Mouse (Mus musculus): ENCODE results near the gene Il10rb.

The Il10rb gene

DNA sequence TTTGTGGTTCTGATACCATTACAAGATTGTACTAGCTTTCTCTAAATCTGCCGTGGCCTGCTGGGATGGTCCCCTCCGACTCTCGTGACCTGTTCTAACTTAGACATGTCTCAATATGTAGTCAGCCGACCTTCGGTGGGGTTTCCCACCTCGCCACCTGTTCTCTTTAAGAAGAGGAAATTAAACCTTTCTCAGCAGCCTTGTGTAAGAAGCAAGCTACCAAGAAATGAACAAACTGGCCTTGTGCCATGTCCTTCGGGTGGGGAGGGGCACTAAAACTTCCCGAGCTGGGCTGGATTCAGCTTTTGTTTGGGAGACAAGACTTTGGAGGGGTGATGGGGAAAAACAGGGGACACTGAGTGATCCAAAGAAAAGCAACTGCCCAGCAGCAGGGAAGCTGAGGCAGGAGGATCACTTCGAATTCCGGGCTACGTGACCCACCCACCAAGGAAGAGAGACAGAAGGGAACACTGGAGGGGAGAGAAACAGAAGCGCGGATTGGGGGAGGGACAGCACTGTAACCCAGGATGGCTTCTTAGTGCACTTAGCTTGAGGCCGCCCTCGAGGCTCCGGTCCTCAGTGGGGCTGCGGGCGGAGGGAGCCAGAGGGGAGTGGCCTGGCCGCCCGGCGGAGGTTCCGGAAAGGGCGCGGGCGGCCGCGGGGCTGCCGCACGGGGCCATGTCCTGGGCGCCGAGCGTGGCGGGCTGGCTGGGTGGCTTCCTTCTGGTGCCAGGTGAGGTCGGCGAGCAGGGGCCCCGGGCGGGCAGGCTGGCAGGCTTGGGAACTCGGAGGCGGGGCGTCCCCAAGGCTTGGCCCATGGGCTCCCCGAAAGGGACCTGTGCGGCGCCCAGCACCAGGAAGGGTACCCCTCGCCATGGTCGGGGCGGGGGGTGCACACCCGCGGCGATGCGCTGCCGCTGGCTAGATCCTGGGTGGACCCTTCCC is at the start of gene Il10rb:
TSS of gene Il10rb (plus strand) at position 525 of the 945 bp plus-strand sequence.
- DNase-seq (ENCODE audit: low read depth in 2 of 2, low spot score in 2 of 2), result peak; percentile 60 to 61

DNA sequence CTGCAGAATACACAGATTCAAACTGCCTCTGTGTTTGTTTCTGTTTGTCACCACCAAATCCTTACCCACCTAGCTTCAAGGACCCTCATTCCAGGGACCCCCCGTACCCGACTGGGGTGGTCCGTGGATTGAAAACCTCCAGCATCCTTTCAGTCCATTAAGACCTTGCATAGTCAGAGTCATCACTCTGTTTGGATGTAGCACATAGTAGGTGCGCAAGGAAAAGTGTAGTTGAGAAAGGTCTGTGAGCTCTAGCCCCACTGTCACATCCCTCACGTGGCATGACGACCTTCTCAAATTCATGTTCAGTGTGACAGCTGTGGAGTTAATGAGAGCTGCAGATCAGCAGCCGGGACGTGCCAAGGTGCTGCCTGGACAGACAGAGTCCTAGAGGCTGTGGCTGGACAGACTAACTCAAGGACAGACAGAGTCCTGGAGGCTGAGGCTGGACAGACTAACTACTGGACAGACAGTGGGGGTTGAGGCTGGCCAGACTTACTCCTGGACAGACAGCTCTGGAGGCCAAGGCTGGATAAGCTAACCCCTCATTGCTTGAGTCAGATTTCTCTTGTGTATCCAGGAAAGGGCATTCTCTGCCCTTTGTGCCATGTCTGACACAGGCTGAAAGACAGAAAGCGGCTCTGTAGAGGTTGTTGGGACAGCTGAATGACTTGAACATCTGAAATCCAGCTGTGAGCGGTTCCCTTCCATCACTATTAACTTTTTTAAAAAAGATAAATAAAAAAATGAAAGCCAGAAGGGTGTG is 49.0 kb upstream of the Il10rb start:
- no peak for DNase-seq (ENCODE audit: low read depth in 2 of 2, low spot score in 2 of 2)

DNA sequence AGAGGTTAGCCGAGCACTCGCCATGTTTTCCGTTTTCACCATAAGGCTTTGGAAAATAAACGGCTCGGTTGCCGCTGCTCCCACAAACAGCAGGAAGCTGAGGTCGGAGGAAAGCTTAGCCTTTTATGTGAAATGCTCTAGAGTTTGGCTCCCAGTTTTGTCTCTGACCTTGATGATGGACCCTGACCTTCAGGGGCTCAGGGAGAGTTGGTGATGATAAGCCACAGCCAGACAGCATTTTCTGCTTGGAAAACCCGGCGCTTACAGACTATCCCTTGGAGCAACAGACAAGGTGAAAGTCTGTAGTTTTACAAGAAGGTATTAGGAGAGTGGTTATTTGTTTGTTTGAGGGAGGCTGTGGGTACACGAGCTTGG is 48.5 kb upstream of the Il10rb start:
- no peak for DNase-seq (ENCODE audit: low read depth in 2 of 2, low spot score in 2 of 2)

DNA sequence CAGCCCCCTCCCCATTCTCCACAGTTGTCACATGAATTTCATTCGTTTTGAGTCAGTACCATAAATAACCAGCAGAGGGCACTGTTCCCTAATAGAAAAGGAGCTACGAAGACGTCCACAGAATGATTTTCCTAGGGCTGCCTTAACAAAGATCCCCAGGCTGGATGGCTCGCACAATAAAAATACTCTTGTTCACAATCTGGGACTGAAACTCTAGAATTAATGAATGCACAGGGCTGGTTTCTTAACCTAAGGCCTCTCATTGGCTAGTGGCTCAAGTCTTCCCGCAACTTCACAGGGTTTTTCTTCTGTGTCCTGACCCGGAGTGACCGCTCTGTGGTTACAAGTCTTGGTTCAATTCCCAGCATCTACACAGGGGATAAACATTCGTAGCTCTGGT is 47.4 kb upstream of the Il10rb start:
- peak; percentile 70 to 71 for DNase-seq (ENCODE audit: low read depth in 2 of 2, low spot score in 2 of 2)

DNA sequence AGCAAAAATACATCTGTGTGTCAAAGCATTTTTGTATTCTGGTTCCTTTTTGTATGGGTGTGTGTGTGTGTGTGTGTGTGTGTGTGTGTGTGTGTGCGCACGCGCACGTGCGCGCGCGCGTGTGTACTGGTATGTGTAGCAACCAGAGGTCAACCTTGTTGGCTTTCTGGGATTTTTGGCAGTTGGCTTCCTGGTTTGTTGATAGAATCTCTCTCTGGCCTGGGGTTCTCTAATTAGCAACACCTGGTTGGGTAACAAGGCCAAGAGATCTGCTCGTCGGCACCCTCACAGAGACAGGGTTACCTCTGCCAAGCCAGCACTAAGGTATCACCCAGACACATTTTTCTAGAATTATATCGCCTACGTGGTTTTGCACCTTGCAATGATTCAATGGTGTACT is 46.4 kb upstream of the Il10rb start:
- DNase-seq (ENCODE audit: low read depth in 2 of 2, low spot score in 2 of 2), result no peak

DNA sequence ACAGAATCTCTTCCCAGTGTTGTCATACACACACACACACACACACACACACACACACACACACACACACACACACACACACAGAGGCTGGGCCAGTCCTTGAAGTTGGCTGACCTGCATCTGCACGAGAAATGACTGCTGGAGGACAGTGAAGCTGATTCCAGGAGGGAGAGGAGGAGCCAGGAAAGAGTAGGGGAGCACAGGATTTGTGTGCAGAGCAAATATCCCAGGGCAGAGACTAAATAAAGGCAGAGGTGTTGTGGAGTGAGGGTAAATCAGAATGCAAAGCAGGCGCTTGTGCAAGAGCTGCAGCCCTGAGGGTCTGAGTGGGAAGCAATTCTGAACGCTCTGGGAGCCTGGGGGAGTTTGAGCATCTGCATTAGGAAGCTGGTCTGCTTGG is 45.8 kb upstream of the Il10rb start:
- DNase-seq (ENCODE audit: low read depth in 2 of 2, low spot score in 2 of 2), result no peak

DNA sequence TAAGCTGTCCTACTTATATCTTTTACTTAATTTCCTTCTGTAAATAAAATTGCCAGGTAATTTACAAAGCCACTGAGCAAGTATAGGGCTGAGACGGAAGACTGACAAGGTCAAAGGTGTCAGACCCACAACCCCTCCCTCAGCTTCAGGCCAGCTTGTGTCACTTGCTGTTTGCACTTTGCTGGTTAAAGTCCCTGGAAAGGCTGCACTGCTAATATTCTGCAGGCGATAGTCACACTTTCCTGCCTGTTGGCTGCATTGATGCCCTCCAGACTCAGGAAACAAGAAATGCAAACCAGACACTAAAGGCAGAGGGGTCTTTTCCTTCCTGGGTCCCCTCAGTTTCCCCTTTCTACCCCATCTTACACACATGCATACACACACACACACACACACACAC is 44.0 kb upstream of the Il10rb start:
- no peak for DNase-seq (ENCODE audit: low read depth in 2 of 2, low spot score in 2 of 2)

DNA sequence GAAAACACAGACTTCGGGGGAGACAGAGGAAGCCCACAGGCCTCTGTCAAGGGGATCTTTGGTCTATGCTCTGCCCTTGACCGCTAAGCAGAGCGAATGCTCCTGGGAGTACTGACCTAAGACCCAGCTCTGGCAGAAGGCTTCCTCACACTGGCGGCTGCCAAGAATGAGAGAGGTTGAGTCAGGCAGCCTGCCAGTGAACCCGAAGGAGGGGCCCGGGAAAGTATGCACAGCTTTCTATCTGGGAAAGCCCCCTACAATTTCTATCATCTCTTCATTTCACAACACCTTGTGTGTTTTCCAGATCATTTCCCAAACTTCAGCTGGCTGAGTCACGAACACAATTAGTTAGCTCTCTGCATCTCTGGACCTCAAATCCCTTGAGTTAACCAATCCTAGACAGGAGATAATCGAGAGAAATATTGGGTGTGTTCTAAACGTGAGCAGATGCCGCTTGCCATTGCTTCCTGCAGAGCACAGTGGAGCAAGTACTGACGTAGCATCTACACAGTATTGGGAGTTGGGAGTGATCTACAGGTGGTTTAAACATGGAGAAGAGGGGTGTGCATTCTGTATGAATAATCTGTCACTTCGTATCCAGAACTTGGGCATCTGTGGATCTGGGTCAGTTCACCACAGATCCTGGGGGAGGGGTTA is 43.2 kb upstream of the Il10rb start:
- DNase-seq (ENCODE audit: low read depth in 2 of 2, low spot score in 2 of 2), result no peak

DNA sequence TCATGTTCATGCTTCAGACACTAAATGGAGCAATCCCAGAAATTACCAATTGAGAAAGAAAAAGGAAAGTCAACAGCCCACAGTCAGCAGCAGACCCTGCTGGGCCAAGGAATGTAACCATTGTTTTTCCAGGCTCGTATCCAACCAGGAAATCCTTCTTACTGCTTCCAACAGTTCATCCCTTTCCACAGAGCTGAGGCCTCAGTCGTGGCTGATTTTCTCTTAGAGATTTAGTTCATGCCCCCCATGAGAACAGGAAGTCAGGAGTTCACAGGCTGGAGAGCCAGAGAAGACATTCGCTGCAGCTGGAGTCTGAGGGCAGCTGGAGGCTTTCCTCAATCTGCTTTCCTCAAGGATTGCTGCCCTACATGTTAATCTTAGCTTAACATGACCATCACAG is 42.5 kb upstream of the Il10rb start:
- no peak for DNase-seq (ENCODE audit: low read depth in 2 of 2, low spot score in 2 of 2)

DNA sequence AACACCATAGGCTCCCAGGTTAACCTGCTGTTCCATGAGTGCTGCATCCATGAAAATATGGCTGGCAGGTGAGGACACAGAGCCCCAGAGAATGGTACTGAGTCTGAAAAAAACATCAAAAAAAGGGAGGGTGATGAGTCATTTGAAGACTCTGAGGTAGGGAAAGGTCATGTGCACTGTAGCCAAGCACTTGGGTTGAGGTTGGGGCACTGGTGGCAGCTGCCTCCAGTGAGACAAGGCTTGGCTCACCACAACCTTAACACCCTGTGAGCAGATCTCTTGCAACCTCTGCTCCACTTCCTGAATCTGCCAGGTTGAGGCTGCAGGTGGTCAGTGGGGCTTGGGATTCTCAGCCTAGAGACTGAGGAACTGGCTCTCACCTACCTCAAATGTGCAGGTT is 39.4 kb upstream of the Il10rb start:
- DNase-seq (ENCODE audit: low read depth in 2 of 2, low spot score in 2 of 2), result peak in 1 of 2 experiments; percentile 31

DNA sequence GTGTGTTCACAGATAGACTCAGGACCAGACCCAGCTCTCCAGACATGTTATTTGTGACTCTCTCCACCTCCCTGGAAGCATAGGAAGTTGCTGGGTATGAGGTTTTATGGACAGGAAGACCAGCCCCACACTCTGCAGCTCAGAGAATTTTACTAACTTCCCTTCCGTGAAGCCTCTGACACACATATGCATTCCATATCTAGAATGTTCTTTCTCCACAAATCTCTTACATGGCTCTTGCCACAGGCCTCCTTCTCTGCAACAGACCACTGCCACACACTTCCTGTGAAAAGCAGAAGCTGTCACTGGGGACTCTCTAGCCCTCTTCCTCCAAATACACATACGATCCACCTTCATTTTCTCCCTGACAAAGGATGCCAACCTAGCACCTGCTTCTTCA is 38.9 kb upstream of the Il10rb start:
- no peak for DNase-seq (ENCODE audit: low read depth in 2 of 2, low spot score in 2 of 2)

DNA sequence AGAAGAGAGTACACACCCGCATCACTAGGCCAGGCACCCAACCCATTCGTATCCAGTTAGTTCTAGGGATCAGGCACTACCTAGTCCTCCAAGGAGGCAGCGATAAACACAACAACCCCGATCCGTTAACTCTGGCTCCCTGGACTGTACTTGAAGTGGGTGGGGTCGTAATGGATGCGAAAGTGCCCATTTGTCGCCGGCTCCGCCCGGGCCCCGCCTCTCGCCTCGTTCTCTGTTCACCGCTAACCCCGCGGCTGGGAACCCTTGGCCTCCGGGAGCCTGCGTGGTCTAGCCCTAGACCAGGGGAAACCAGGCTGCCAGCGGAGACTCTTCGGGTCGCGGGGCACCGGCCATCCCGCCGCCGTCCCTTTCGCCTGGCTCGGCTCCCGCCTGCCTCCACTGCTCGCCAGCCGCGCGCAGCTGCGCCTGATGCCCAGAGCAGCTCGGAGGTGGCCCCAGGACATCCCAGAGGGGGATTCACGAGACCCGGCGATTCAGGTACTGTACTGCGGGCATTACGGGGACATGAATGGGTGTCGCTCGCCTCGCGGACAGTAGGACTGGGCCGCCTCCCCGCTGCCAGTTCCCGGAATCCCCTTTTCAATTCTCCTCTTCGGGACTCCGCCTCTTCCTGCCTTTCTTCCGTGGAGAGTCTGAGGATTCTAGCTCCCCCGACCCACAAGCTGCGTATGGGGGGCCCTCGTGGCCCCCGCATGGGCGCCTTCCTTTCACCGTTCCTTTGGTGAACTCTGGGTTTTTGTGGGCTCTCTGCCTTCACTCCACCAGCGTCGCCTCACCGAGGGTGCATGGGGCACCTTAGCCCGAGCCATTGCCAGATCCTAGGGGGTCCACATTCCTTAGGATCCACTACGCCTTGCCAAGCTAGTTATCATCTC is 33.1 kb upstream of the Il10rb start, which contains the start of gene Ifnar2:
TSS of gene Ifnar2 (plus strand) at position 207 of the 896 bp plus-strand sequence.
- DNase-seq (ENCODE audit: low read depth in 2 of 2, low spot score in 2 of 2), result peak; percentile 38 to 49

DNA sequence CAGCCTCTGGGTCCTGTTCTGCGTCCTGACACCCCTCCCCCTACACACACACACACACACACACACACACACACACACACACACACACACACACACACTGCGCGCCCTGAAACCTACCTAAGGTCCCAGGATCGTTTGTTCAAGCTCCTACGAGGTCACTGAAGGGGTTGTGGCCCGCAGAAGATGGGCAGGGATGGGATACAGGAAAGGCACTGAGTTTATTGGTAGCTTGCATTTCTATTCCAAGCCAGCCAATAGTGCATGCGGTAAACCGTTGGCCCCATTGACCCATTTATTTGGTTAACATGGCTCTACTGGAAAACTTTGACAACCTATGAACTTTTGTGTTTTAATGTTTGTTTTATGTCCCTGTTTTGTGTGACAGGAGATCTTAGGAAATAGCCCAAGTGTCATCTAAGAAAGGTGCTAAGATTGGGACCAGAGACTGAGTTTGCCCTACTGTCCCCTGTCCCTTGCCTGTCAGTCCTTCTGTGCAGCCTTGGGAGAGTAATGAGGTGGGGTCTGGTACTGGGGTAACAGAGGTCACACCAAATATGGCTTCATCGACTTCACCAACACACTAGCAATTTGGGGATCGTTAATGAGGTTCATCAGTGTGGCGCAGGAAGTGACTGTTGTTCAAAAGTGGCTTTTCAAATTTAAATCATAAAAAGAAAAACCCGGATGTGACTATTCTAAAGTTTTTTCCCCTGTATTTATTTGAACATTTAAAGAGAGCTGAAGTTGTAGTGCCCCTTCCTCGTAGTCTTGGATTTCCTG is 32.3 kb upstream of the Il10rb start:
- DNase-seq (ENCODE audit: low read depth in 2 of 2, low spot score in 2 of 2), result peak in 1 of 2 experiments; percentile 24

DNA sequence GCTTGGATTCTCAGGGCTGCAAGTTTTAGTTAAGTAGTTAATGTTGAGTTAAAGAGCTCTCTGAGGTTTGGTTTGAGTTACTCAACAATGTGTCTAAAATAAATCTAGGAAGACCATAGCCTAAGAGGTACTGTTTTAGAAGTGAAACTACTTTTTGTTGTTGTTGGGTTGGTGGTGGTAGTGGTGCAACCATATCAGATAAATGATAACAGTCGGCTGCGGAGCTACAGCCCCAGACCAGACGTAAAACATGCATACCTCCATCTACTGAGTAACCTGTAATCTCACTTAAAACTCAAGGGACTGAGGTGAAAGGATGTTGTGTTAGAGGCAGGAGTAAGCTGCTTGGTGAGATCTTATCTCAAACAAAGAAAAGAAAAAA is 31.7 kb upstream of the Il10rb start:
- DNase-seq (ENCODE audit: low read depth in 2 of 2, low spot score in 2 of 2), result no peak

DNA sequence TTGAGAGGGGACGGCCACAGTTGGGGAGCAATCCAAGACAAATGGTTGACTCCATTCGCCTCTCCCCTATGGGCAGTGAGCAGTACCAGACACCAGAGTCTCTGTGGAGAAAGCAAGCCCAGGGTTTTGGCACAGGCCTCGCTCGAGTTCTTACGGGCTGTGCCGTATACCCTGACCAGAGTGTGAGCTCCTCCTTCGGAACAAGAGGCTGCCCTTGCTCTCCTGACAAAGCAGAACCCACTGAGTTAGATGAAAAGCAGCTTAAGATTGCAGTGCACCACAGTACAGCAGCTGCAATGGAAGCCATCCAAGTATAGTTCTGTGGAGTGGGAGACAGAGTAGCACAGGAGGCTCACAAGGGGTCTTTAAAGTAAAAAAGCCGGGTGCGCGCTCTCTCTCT is 29.3 kb upstream of the Il10rb start:
- no peak for DNase-seq (ENCODE audit: low read depth in 2 of 2, low spot score in 2 of 2)

DNA sequence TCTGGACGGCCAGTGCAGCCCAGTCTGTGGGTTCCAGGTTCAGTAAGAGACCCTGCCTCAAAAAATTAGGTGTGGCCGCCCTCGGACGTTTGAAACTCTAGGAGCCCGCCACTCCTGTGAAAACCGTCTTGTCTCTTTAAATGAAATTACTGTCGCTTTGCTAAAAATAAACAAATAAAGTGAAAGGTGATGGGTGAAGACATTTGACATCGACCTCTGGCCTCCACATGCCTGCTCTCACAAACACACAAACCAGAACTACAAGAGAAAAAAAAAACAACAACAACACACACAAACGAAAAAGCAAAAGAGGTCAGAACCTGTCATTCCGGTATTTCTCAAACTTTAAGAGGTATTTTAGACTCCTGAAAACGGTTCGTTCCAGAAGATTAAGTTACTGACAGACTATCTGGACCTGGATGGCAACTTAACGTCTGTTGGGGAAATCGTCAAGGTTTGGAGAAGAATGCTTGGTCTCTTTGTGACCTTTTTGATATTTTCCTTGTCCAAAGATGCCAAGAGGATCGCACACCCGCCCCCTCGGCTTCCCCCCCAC is 27.5 kb upstream of the Il10rb start:
- no peak for DNase-seq (ENCODE audit: low read depth in 2 of 2, low spot score in 2 of 2)

DNA sequence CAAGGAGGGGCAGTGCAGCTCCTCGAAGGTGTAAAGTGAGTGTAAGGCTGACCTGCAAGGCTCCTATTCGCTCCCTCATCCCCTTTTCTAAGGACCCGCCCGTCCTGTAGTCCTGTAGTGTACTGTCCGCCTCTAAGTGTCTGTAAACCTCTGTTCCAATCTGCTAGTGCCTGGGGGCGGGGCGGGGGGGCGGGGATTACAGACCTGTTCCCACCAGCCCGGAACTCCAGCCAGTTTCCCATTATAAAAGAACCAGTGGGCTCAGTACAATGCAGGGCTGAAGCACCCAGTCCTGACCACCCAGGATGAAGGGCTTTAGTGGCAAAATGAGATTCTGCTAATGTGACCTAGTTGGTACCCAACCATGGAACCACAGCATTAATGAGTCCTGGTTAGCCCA is 27.0 kb upstream of the Il10rb start:
- no peak for DNase-seq (ENCODE audit: low read depth in 2 of 2, low spot score in 2 of 2)

DNA sequence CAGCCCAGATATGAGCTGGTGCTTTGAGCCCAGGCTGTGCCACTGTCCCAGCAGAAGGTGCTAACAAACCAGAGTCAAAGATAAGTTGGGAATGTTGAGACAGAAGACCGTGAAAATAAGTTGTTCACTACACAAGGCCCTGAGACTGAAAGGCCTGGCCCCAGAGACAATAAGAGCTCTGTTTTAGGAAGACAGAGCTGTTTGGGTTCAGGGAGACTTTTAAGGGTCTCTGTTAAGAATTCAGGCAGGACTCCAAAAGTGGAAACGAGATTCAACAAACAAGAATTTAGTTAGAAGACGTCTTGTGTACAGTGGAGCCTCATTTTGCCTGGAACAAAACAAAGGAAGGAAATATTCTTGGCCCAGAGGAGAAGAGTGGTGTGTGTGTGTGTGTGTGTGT is 26.6 kb upstream of the Il10rb start:
- no peak for DNase-seq (ENCODE audit: low read depth in 2 of 2, low spot score in 2 of 2)

DNA sequence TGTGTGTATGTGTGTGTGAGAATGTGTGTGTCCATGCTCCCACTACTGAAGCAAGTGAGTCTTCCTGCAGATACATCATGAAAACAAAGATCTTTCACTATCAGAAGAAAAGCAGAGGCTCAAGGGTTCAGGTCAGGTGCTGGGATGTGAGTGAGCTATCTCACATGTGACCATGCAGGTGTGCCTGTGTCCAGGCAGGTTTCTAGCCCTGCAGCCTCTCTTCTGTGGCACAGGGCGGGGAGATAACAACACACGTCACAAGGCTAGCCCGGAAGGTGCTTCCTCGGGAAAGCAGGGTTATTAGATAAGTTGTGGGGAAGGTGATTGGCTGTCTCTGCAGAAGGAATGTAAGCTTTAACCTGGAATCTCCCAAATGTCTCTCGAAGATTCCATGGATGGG is 25.8 kb upstream of the Il10rb start:
- DNase-seq (ENCODE audit: low read depth in 2 of 2, low spot score in 2 of 2), result no peak

DNA sequence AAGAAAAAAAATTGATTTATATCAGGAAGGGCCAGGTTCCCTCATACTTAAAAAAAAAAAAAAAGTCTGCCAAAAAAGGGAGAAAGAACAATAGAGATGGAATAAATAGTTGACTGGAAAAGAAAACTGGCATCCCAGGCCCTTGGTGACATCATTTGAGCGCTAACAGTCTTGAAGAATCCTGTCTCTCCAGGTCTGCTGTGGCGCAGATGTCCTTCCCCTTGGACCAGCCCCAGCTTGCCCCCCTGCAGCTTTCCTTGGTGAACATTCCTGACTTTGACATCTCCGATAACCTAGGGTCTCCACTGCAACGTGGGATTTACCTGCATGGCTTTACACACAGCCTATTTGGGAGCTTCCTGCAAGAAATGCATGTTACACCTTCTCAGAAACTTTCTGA is 24.4 kb upstream of the Il10rb start:
- DNase-seq (ENCODE audit: low read depth in 2 of 2, low spot score in 2 of 2), result no peak
